ENCODE assay signal across 19 mouse cellular contexts in the genomic region with DNA sequence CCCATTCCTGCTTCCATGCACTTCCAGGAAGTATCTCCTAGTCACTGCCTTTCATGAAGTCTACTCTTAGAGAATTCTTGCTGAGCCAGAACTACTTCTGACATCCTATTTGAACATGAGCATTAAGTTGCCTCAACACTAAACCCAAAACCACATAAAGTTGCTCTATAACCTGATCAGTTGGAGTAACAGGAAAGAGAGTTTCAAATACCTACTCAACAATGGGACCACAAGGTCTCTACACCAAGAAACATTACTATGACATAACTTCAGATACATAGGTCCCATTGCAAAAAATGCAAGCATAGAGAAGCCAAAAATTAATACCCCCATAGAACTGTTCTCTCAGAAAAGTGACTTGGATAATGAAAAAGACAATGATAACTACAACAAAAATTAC. TPM values are rescaled to one million over a fixed set of nuclear protein-coding genes. Genes with fewer than 3 reads are reported as not detected.
DNase-seq lines count a peak whose midpoint lies in the region; ATAC-seq lines count a peak whose summit lies in the region.
"Had no signal": no experiment of that assay in that cellular context is flagged by ENCODE, and none has a peak within 500 bp of the region (broad histone marks: within the 10 kb centered on the region; RNA-seq: fewer than 3 reads in every experiment).

No protein-coding gene starts in this region.

- DNase-seq in 416B (ENCODE audit: low read depth), result peak; percentile 5
- peak; percentile 20 for DNase-seq in naive thymus-derived CD4-positive, alpha-beta T cell, adult 2 months (ENCODE audit: low read depth)
- DNase-seq in natural killer cell, adult 2 months (ENCODE audit: low spot score in 2 of 2), result no peak
- no peak for DNase-seq in embryo, embryonic 10 days (ENCODE audit: low spot score)
- DNase-seq: adrenal gland, adult 2 months; adrenal gland, postnatal 10 days; adrenal gland, postnatal 25 days; cerebellum, adult 11 months; cerebellum, adult 18-20 months; cerebellum, adult 8-10 months; cerebellum, adult 9-11 months; cerebellum, postnatal 14 days; cerebellum, postnatal 36 days had no signal

- ATAC-seq in megakaryocyte, adult 5-6 weeks (ENCODE audit: poor library complexity, severe bottlenecking), result peak; percentile 70
- ATAC-seq: forebrain, embryonic 13.5 days; forebrain, embryonic 15.5 days had no signal

RNA-seq across cellular contexts. Expression of gene Prss2, which starts 4.9 kb away (rescaled TPM):
- total RNA-seq in megakaryocyte, adult 5-6 weeks (2015), result 0.41 TPM in 1 of 2 replicates, not detected in the other
- total RNA-seq in megakaryocyte, adult 5-6 weeks (2017), result not detected in 2 replicates
- total RNA-seq: adrenal gland, postnatal 10 days; adrenal gland, postnatal 25 days; common myeloid progenitor, adult 5-6 weeks; ES-E14; MEL had no signal

Comparison
In these comparisons a context has a peak if more than half of its experiments do, and no peak if none do; other contexts are left out.
1. DNase-seq: peak in 416B (single experiment) and naive thymus-derived CD4-positive, alpha-beta T cell, adult 2 months (single experiment); none in natural killer cell, adult 2 months (0 of 2) and embryo, embryonic 10 days (single experiment).